Mouse (Mus musculus) midbrain, postnatal 0 days (tissue): ENCODE results near the gene Usp42. TPM values are rescaled to one million over a fixed set of nuclear protein-coding genes. Genes with fewer than 3 reads are reported as not detected.

ENCODE experiments used
- ATAC-seq: fragments of 200-750 bp; cut with Nextera tagmentation; 2 replicates; pipeline ENCODE4 v1.8.0; 2017; ENCODE audit warnings: moderate number of reproducible peaks, mild to moderate bottlenecking, moderate TSS enrichment, moderate library complexity; ENCODE audit not compliant: low FRiP score
- DNase-seq: peaks from one replicate; pipeline ENCODE4 v3.0.0-alpha.2; 2015; ENCODE audit warnings: low spot score
- H3K27ac ChIP-seq: fragments of 300-500 bp; sonication (generic); 2 replicates; pipeline ENCODE4 v1.5.1; 2014; ENCODE audit warnings: low read depth, mild to moderate bottlenecking, low read length, mixed read lengths
- H3K27me3 ChIP-seq: fragments of 300-500 bp; sonication (generic); 2 replicates; pipeline ENCODE4 v1.6.1; 2014; ENCODE audit warnings: low read length, control low read depth, mixed read lengths; ENCODE audit not compliant: insufficient read depth
- H3K36me3 ChIP-seq: fragments of 300-500 bp; sonication (generic); 2 replicates; pipeline ENCODE4 v1.6.1; 2014; ENCODE audit warnings: low read length, control low read depth, mixed read lengths; ENCODE audit not compliant: insufficient read depth
- H3K4me1 ChIP-seq: fragments of 300-500 bp; sonication (generic); 2 replicates; pipeline ENCODE4 v1.6.1; 2014; ENCODE audit warnings: mild to moderate bottlenecking, control low read depth, antibody characterized with exemption, low read length, mixed read lengths; ENCODE audit not compliant: insufficient read depth
- H3K4me2 ChIP-seq: fragments of 300-500 bp; sonication (generic); 2 replicates; pipeline ENCODE4 v1.6.1; 2014; ENCODE audit warnings: low read depth, mild to moderate bottlenecking, low read length, mixed read lengths; ENCODE audit not compliant: poor library complexity, severe bottlenecking
- H3K4me3 ChIP-seq: fragments of 300-500 bp; sonication (generic); 2 replicates; pipeline ENCODE4 v1.5.1; 2014; ENCODE audit warnings: low read depth, mild to moderate bottlenecking, low read length, moderate library complexity
- H3K9ac ChIP-seq: fragments of 300-500 bp; sonication (generic); replicated peaks from 2 replicates; pipeline ENCODE4 v1.6.1; 2014; ENCODE audit warnings: mild to moderate bottlenecking, low read length, moderate library complexity, mixed read lengths; ENCODE audit not compliant: poor library complexity, severe bottlenecking
- H3K9me3 ChIP-seq: fragments of 300-500 bp; sonication (generic); 2 replicates; pipeline ENCODE4 v1.6.1; 2016; ENCODE audit warnings: low read length, control low read depth
- CTCF ChIP-seq: IDR thresholded peaks from 2 replicates; pipeline ENCODE4 v1.5.1; 2016; ENCODE audit warnings: antibody characterized with exemption, mild to moderate bottlenecking
- WGBS: fragments of 180-500 bp; shearing (Covaris S2); extraction: QIAGEN DNeasy Blood & Tissue Kit; methylation state at CpG from one replicate; pipeline ENCODE4 v1.1.7; 2014; 5-methylcytosine and 5-hydroxymethylcytosine counted together
- polyA plus RNA-seq: library from polyadenylated mRNA; unstranded; fragments of >200 nt; fragmentation: Nextera tagmentation; extraction: Ambion mirVana; gene quantifications from 2 replicates; pipeline ENCODE4 v1.2.1, GENCODE M21; 2015
- total RNA-seq: library from RNA; depleted of rRNA; stranded (reverse); fragments of >200 nt; gene quantifications from 2 replicates; pipeline ENCODE4 v1.2.3, GENCODE M21; 2014

Gene Usp42
- total and polyA plus RNA-seq, 2 experiments from 2014 or later, result 18.8 to 23.1 TPM

GRCm38 (mm10) chr5:143749630-143750208 lies 17.6 kb upstream of the Usp42 start:
- Histone ChIP-seq H3K27ac (no peak overlapping the region), H3K4me2 (no peak overlapping the region), H3K4me1 (no peaks in the 10 kb centered on the region), H3K4me3 (no peak overlapping the region), H3K36me3 (no peaks in the 10 kb centered on the region), H3K9me3 (no peaks in the 10 kb centered on the region), H3K9ac (no peak overlapping the region), H3K27me3 (no peaks in the 10 kb centered on the region; the same call in 1 of the 2 replicates)
- no peak for DNase-seq
- TF ChIP-seq CTCF, result no peak
- no peak for ATAC-seq
- WGBS, result 52% methylated on average over 2 of the region's 2 CpGs

- Histone ChIP-seq H3K36me3 (peaks cover 8% of the 10 kb centered on the region), H3K4me3 (peak overlapping the region; percentile 93), H3K4me1 (no peaks in the 10 kb centered on the region; the same call in 1 of the 2 replicates), H3K4me2 (peak overlapping the region; percentile 96), H3K27me3 (peaks cover 7% of the 10 kb centered on the region; the same call in 1 of the 2 replicates), H3K9ac (peak overlapping the region; percentile 98), H3K9me3 (no peaks in the 10 kb centered on the region), H3K27ac (peak overlapping the region; percentile 87)
- no peak for TF ChIP-seq CTCF
- DNase-seq (no peak), ATAC-seq (no peak; the same call in 1 of the 2 replicates)
- WGBS, result 0% methylated on average over 11 of the region's 82 CpGs
These were observed 482 bp downstream of the Usp42 start for GRCm38 (mm10) chr5:143731483-143732112.

- WGBS, result 14% methylated on average over 6 of the region's 6 CpGs
- ATAC-seq, result no peak
- H3K9ac ChIP-seq, result peak overlapping the region; percentile 98; the same call in 1 of the 2 replicates
These were observed 1.2 kb downstream of the Usp42 start for GRCm38 (mm10) chr5:143730915-143731314.

GRCm38 (mm10) chr5:143721962-143722361 lies 10.1 kb downstream of the Usp42 start:
- H3K9me3 ChIP-seq, result no peaks in the 10 kb centered on the region
- DNase-seq, result no peak
- H3K27ac ChIP-seq, result no peak overlapping the region
- 96% methylated on average over 7 of the region's 7 CpGs for WGBS
- H3K9ac ChIP-seq, result no peak overlapping the region
- H3K36me3 ChIP-seq, result peaks cover 75% of the 10 kb centered on the region
- no peak overlapping the region for H3K4me2 ChIP-seq
- no peaks in the 10 kb centered on the region for H3K27me3 ChIP-seq
- H3K4me1 ChIP-seq, result no peaks in the 10 kb centered on the region
- H3K4me3 ChIP-seq, result no peak overlapping the region
- TF ChIP-seq CTCF, result no peak
- no peak for ATAC-seq

More at GRCm38 (mm10) chr5:143730915-143731314, 1.2 kb downstream of the Usp42 start:
- no peak for TF ChIP-seq CTCF
- Histone ChIP-seq H3K27ac (no peak overlapping the region), H3K4me3 (peak overlapping the region; percentile 93), H3K36me3 (peaks cover 14% of the 10 kb centered on the region), H3K9me3 (no peaks in the 10 kb centered on the region), H3K27me3 (peaks cover 7% of the 10 kb centered on the region; the same call in 1 of the 2 replicates), H3K4me1 (no peaks in the 10 kb centered on the region; the same call in 1 of the 2 replicates), H3K4me2 (peak overlapping the region; percentile 96)
- DNase-seq, result no peak

GRCm38 (mm10) chr5:143712011-143712800 lies 19.9 kb downstream of the Usp42 start:
- ATAC-seq, result no peak
- WGBS, result 85% methylated on average over 14 of the region's 14 CpGs
- Histone ChIP-seq H3K4me1 (no peaks in the 10 kb centered on the region), H3K4me3 (no peak overlapping the region), H3K36me3 (peaks cover 79% of the 10 kb centered on the region), H3K9me3 (no peaks in the 10 kb centered on the region), H3K27me3 (no peaks in the 10 kb centered on the region), H3K4me2 (no peak overlapping the region), H3K27ac (no peak overlapping the region), H3K9ac (no peak overlapping the region)
- no peak for TF ChIP-seq CTCF
- DNase-seq, result no peak
